Mouse (Mus musculus) heart, postnatal 36 days (tissue): ENCODE data around the gene Dzip1. TPM values are rescaled to one million over a fixed set of nuclear protein-coding genes. Genes with fewer than 3 reads are reported as not detected.

Experiments used
- DNase-seq, 2 experiments: peaks; one replicate each; pipeline ENCODE4 v3.0.0; 2021 to 2022
- intact Hi-C: fragments of 180-260 bp; cut with DNase I; formaldehyde crosslinking; loops from one replicate; pipeline ENCODE4 v1.15.1; 2025
- total RNA-seq, 2 experiments: library from RNA; stranded (reverse); gene quantifications; 2 replicates each; pipeline ENCODE4 v1.2.3; 2021

The Dzip1 gene
- total RNA-seq, 2 experiments from 2014 or later = 1.6 to 2.1 TPM

GRCm38 (mm10) chr14:118880696-118881095 is 44.6 kb downstream of the Dzip1 start:
- no peak for DNase-seq
- intact Hi-C loops = no loop called here

- no peak for DNase-seq
- intact Hi-C loops = no loop called here
These were observed 46.8 kb downstream of the Dzip1 start for GRCm38 (mm10) chr14:118878346-118878910.

DNA sequence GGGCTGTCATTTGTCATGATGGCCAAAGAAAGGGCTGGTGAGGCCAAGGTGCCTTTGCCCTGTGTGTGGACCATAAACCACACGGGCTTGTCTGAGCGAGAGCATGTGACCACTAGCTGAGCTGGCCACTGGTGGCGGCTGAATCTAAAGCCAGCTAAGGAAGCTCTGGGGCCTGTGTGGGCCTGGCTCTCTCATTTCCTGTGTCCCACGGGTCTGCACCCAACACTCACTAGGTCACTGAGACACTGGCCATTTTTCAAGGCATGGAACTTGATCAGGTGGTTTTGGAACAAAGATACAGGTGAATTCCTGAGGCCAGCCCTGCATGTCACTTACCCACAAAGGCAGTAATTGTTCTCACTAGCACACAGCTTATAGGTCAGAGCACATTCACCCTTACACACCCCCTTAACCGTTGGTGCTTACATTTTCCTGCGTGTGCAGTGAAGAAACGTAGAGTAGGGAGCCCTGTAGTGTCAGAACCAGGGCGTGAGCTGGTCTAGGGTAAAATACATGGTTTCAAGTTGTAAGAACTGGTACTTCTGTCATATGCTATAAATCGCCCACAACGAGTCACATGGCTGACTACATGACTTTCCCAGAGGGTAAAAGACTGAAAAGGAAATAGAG is 50.4 kb downstream of the Dzip1 start:
- DNase-seq = no peak
- intact Hi-C loops = no loop called here

GRCm38 (mm10) chr14:118874126-118874525 is 51.1 kb downstream of the Dzip1 start:
- DNase-seq = no peak
- intact Hi-C loops = no loop called here

DNA sequence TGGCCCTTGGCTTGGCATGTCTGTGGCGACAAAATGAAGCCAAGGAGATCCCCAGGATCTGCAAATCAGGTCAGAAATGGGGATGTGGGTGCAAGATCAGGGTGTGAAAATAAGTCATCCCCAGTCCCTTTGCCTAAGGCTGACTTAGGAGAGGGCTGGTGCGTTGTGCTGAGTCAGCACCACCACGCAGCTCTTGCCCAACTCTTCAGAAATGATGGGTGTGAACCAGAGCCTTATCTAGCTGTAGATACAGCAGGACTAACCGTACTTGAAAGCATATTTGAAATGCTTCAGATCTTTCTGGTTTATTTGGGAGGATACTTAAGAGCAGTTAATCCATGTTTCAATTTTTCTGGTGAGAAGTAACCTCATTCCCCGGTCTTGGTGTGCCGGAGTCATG is 55.5 kb downstream of the Dzip1 start:
- DNase-seq = no peak
- intact Hi-C loops = no loop called here

- intact Hi-C loops = no loop called here
- no peak for DNase-seq
These were observed 57.0 kb downstream of the Dzip1 start for GRCm38 (mm10) chr14:118868102-118868724.

DNA sequence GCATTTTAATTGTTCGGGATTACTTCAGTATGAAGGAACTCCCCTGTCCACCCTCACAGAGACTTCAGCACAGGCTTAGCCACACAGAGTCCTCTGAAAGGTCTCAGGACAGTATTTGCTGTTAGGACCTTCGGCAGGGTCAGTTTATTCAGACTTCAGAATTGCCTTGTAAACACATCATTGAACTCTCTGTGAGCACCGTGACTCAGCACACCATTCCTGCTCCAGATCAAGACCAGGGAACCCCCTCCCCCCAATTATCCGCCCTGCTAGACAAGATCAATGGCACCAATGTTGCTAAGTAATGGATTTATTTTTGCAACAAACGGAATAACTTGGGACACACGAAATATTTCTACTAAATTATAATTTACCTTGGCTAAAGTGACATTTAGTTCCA is 57.9 kb downstream of the Dzip1 start:
- intact Hi-C loops = no loop called here
- no peak for DNase-seq

DNA sequence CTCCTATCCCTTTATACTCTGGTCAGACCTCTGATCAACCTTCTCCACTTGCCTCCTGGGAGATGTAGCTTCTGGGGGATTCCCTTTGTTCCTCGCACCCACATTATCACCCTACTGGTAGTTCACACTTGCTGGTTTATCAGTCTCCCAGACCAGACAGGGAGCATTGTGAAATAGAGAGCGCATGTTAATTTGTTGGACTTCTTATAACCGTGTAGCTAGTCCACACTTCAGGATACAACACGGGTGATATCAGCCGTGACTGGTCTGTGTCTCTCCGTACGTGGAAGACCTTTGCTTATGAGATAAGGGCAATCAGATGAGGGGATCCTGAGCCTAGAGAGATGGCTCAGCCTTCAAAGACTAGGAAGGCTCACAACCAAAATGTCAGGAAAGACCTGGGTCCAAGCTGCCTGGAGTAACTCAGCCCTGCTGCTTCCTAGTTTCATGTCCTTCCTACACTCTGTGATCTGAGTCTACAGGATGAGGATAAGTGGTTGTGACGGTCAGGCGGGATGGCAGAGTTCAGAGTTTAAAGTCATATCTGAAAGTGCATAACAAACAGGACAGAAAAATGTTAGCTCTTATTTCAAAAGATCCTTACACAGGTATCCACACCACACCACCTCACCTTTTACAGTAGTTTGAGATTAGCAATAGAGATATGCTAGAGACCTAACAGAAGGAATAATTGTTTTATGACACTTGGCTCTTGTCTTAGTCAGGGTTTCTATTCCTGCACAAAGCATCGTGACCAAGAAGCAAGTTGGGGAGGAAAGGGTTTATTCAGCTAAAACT is 59.0 kb downstream of the Dzip1 start:
- intact Hi-C loops = no loop called here
- no peak for DNase-seq

DNA sequence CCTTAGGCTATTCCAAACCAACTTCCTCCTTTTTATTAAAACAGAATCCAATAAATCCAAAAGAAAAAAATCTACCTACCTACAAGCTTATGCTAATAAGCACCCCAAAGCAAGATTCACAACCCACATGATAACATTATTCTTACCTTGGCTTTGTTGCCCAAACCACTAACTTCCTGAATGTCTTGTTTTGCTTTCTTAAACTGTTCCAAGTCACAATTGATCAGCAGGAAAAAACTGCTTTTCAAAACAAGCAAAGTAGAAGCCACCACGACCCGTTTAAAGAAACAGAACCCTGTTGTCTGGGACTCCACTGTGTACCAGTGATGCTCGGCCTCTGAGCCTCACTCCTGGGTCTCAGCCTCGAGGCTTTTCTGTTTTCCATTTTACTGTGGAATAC is 60.4 kb downstream of the Dzip1 start:
- DNase-seq = no peak
- intact Hi-C loops = no loop called here

DNA sequence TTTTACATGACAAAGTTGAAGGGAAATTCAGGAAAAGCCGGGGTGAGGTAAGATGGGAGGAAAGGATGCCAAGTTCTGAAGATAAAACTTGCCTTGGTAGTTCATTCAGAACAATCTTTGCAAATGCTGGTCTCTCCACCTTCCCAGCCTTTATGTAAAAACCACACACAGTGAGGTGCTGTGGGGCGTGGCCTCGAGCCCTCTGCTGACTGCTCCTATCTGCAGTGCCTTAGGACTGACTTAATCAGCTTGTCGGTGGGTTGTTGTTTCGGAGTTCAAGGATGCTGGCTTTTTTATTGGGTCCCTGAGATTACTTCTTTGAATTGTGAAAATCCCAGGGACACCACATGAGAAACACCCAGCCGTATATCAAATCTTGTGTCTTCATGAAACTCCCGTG is 63.0 kb downstream of the Dzip1 start:
- no peak for DNase-seq
- intact Hi-C loops = no loop called here

DNA sequence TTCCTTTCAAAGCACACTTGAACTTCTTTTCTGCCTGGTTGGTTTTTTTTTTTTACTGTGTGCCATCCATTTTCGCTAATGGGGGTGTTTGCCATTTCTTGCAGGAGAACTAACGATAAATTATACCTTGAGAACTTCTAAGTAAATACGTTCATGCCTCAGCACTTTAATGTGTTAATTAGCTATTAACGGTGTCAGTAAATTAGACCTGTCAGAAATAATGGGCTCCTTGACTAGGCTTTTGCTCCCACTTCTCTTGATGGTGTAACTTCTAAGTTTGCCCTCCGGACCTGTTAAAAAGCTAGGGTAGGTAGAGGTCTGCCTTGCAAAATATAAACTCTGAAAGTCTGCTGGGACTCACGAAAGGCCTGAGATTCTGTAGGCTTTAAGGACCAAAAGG is 66.9 kb downstream of the Dzip1 start:
- intact Hi-C loops = no loop called here
- DNase-seq = no peak

GRCm38 (mm10) chr14:118856563-118856962 is 68.7 kb downstream of the Dzip1 start:
- intact Hi-C loops = no loop called here
- DNase-seq = no peak

- peak in 1 of 2 experiments; percentile 5 for DNase-seq
These were observed 70.0 kb downstream of the Dzip1 start for GRCm38 (mm10) chr14:118855141-118855800.

DNA sequence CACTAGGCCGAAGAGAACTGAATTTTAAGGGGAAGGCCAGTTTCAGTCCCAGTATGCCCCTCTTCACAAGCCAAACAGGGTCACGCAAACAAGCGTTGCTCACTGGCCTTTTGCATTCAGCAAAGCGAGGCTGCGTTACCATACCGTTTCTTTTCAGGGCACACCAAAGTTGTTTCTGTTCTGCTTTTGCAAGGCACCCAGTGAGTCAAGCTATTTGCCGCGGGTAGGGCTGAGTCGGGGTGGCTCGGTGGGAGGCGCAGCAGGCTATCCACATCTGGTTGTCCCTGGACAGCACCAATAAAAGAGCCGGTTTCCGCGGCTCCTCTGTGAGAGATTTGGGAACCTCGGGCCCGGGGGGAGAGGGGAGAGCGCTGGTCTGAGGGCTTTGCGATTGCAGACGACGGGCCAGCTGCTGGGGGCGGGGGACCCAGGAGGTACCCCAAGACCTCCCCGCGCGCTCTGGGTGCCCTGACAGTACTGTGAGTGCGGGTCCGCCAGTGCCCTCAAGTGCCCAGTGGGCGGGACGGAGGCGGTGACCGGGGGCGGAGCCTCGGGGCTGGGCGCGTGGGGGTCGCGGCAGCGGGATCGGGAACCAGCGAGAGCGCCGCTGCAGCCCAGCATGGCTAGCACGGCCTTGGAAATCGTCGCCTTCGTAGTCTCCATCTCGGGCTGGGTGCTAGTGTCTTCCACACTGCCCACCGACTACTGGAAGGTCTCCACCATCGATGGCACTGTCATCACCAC is 70.7 kb downstream of the Dzip1 start:
- intact Hi-C loops = no loop called here
- DNase-seq = peak; percentile 32

More at GRCm38 (mm10) chr14:118855141-118855800, 70.0 kb downstream of the Dzip1 start:
- intact Hi-C loops = no loop called here

DNA sequence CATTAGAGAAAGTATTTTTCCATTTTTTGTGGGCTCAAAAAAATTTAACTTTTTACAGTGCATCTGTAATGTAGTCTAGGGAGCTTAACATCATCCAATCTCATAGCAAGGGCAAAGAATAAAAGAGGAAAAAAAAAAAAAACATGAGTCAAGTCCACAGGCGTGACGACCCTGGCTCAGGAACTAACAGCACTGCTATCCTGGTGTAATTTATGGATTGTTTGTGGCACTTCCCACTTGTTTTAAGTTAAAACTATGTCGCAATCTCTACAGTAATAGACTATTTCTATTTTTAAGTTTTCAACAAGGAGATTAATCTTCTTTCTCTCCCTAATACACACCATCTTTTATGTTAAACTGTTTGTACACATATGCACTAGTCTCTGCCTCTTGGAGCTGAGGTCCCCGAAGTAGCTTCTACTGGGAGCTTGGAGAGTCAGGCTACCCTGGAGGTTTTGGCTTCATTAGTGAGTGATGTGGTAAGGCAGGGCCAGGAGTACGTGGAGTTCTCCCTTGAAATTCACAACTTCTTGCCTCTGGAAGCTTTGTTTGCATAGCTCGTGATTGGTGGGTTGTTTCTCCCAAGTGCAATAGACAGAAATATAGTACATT is 73.7 kb downstream of the Dzip1 start:
- intact Hi-C loops = no loop called here

DNA sequence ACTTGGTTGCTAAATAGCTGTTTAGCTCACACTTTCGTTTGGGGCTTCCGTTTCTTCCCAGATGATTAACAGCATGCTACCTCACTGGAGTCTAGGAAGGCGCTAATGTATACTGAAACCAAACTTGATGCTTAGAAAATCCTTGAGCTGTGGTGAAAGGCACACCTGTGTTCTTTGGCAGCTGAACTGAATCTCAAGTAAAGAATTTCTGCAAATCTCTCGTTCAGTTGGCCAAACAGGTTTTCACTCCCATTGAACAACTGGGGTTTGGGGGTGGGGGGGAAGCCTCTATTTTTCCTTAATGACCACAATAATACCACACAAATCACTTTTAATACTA is 74.6 kb downstream of the Dzip1 start:
- intact Hi-C loops = no loop called here
- no peak for DNase-seq

More for the DNA sequence above, 73.7 kb downstream of the Dzip1 start:
- no peak for DNase-seq

GRCm38 (mm10) chr14:118850011-118850695 is 75.1 kb downstream of the Dzip1 start:
- DNase-seq = no peak
- intact Hi-C loops = no loop called here

DNA sequence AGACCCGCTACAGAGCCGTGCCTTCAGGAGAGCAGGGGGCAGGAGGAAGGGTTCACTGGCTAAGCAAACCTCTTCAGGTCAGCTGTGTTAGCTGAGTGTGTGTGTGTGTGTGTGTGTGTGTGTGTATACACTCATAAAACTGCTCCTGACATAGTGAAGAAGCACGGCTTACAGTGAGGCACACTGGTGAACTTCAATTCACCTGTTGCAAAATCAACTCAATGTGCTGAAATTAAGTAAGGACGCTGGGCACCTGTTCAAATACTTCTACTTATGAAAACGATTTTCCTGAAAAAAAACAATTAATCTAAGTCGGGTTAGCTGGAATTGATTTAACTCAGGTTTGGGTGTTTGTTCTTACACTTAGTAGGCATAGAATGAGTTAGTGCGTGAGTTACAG is 77.1 kb downstream of the Dzip1 start:
- no peak for DNase-seq
- intact Hi-C loops = no loop called here

DNA sequence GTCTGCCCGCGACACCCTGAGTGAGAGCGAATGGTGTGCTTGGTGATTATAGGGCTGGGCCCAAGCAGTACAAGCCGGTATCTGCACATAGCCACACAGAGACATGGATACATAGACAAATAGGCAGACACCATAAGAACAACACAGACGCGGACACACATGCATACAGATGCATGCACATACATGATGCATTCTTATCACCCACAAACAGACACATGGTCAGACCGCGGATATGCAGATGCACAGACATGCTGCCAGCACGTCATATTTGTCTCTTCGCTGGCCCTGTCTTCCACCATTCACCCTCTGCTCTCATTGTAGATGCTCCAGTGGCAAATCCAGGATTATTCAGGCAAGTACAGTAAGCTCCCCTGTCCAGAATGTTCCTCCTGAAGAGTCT is 78.4 kb downstream of the Dzip1 start:
- intact Hi-C loops = no loop called here
- DNase-seq = no peak
